Mouse (Mus musculus) embryonic facial prominence, embryonic 11.5 days (tissue): ENCODE measurements around the gene Mag. TPM values are rescaled to one million over a fixed set of nuclear protein-coding genes. Genes with fewer than 3 reads are reported as not detected.

ENCODE experiments used
- ATAC-seq: fragments of 200-750 bp; cut with Nextera tagmentation; replicated peaks from 2 replicates; pipeline ENCODE4 v1.8.0; 2017; ENCODE audit warnings: low read depth; ENCODE audit not compliant: insufficient number of reproducible peaks, low FRiP score, low TSS enrichment
- DNase-seq: peaks from one replicate; pipeline ENCODE4 v3.0.0-alpha.2; 2015; ENCODE audit warnings: low spot score
- H3K27ac ChIP-seq: fragments of 300-500 bp; sonication (generic); replicated peaks from 2 replicates; pipeline ENCODE4 v1.5.1; 2014; ENCODE audit warnings: mild to moderate bottlenecking, low read depth, low read length, control low read depth
- H3K27me3 ChIP-seq: fragments of 300-500 bp; sonication (generic); 2 replicates; pipeline ENCODE4 v1.6.1; 2014; ENCODE audit warnings: mild to moderate bottlenecking, low read length, moderate library complexity, mixed read lengths; ENCODE audit not compliant: control insufficient read depth, insufficient read depth
- H3K36me3 ChIP-seq: fragments of 300-500 bp; sonication (generic); replicated peaks from 2 replicates; pipeline ENCODE4 v1.6.1; 2014; ENCODE audit warnings: low read depth, mild to moderate bottlenecking, low read length, moderate library complexity, mixed read lengths; ENCODE audit not compliant: control insufficient read depth, insufficient read depth
- H3K4me1 ChIP-seq: fragments of 300-500 bp; sonication (generic); 2 replicates; pipeline ENCODE4 v1.6.1; 2014; ENCODE audit warnings: low read length, mixed read lengths; ENCODE audit not compliant: control insufficient read depth, insufficient read depth
- H3K4me2 ChIP-seq: fragments of 300-500 bp; sonication (generic); 2 replicates; pipeline ENCODE4 v1.6.1; 2014; ENCODE audit warnings: low read depth, mild to moderate bottlenecking, control low read depth, low read length, moderate library complexity
- H3K4me3 ChIP-seq: fragments of 300-500 bp; sonication (generic); 2 replicates; pipeline ENCODE4 v1.5.1; 2014; ENCODE audit warnings: low read depth, low read length, control low read depth
- H3K9ac ChIP-seq: fragments of 300-500 bp; sonication (generic); replicated peaks from 2 replicates; pipeline ENCODE4 v1.6.1; 2014; ENCODE audit warnings: mild to moderate bottlenecking, control low read depth, low read length
- H3K9me3 ChIP-seq: fragments of 300-500 bp; sonication (generic); replicated peaks from 2 replicates; pipeline ENCODE4 v1.6.1; 2016; ENCODE audit warnings: mild to moderate bottlenecking, low read length, inconsistent platforms, mixed read lengths; ENCODE audit not compliant: control insufficient read depth
- WGBS: fragments of 180-500 bp; shearing (Covaris S2); extraction: QIAGEN DNeasy Blood & Tissue Kit; methylation state at CpG from one replicate; pipeline ENCODE4 v1.1.7; 2014; 5-methylcytosine and 5-hydroxymethylcytosine counted together
- polyA plus RNA-seq: library from polyadenylated mRNA; unstranded; fragments of >200 nt; fragmentation: Nextera tagmentation; extraction: Ambion mirVana; gene quantifications from 2 replicates; pipeline ENCODE4 v1.2.1, GENCODE M21; 2014

The Mag gene
- 0.17 and 0.42 TPM in 2 replicates for polyA plus RNA-seq

- Histone ChIP-seq H3K9ac (no peak within 1 kb of the TSS), H3K4me2 (no peak within 1 kb of the TSS), H3K4me3 (no peak within 1 kb of the TSS), H3K27me3 (no peaks in the 10 kb centered on the region), H3K9me3 (no peaks in the 10 kb centered on the region), H3K4me1 (no peaks in the 10 kb centered on the region), H3K27ac (no peak within 1 kb of the TSS), H3K36me3 (no peaks in the 10 kb centered on the region)
- ATAC-seq (no peak), DNase-seq (no peak)
- WGBS = 75% methylated on average over 8 of the region's 8 CpGs
Observed at GRCm38 (mm10) chr7:30914732-30915131, at the start of gene Mag. Gene Mag (minus strand): TSS chr7:30914873.

DNA sequence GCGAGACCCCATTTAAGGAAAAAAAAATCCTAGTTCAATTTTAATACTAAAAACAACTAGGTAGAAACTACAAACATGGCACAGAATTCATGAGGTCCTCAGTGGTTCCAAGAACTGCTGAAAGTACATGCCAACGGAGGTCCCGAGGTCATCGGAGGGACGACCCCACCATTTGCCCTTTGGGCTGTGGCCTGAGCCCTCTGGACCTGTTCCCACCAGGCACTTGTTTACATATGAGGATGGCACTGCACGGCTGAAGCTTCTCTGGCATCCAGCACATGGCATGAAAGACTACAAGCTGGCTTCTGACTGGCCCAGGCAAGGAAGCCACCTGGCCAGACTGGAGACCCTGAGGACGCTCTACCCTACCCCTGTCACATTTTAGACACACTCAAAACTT lies 49.7 kb upstream of the Mag start:
- Histone ChIP-seq H3K36me3 (no peaks in the 10 kb centered on the region), H3K9me3 (no peaks in the 10 kb centered on the region), H3K4me1 (no peaks in the 10 kb centered on the region), H3K9ac (no peak overlapping the region), H3K27me3 (no peaks in the 10 kb centered on the region), H3K4me2 (no peak overlapping the region), H3K27ac (no peak overlapping the region), H3K4me3 (no peak overlapping the region)
- DNase-seq = no peak
- no peak for ATAC-seq
- 84% methylated on average over 7 of the region's 7 CpGs for WGBS

- H3K4me3 ChIP-seq = no peak overlapping the region
- DNase-seq = no peak
- no peaks in the 10 kb centered on the region for H3K27me3 ChIP-seq
- ATAC-seq = no peak
- H3K27ac ChIP-seq = no peak overlapping the region
- no peak overlapping the region for H3K9ac ChIP-seq
- no peaks in the 10 kb centered on the region for H3K9me3 ChIP-seq
- 88% methylated on average over 5 of the region's 5 CpGs for WGBS
- H3K36me3 ChIP-seq = no peaks in the 10 kb centered on the region; the same call in 1 of the 2 replicates
- no peak overlapping the region for H3K4me2 ChIP-seq
- no peaks in the 10 kb centered on the region for H3K4me1 ChIP-seq
Observed at GRCm38 (mm10) chr7:30962862-30963261, 48.2 kb upstream of the Mag start.

- Histone ChIP-seq H3K36me3 (no peaks in the 10 kb centered on the region; the same call in none of the 2 replicates), H3K9me3 (no peaks in the 10 kb centered on the region), H3K27ac (no peak overlapping the region), H3K4me2 (no peak overlapping the region), H3K4me3 (no peak overlapping the region), H3K4me1 (no peaks in the 10 kb centered on the region), H3K9ac (no peak overlapping the region), H3K27me3 (no peaks in the 10 kb centered on the region)
- WGBS = 80% methylated on average over 6 of the region's 6 CpGs
- no peak for DNase-seq
- ATAC-seq = no peak
Observed at GRCm38 (mm10) chr7:30959786-30960349, 45.2 kb upstream of the Mag start.

- no peak overlapping the region for H3K9ac ChIP-seq
- H3K27me3 ChIP-seq = no peaks in the 10 kb centered on the region
- no peak overlapping the region for H3K27ac ChIP-seq
- peaks cover 2% of the 10 kb centered on the region for H3K36me3 ChIP-seq
- H3K4me2 ChIP-seq = no peak overlapping the region
- H3K4me1 ChIP-seq = no peaks in the 10 kb centered on the region
- no peak overlapping the region for H3K4me3 ChIP-seq
- no peaks in the 10 kb centered on the region for H3K9me3 ChIP-seq
- ATAC-seq = no peak
- DNase-seq = no peak
- 96% methylated on average over 9 of the region's 9 CpGs for WGBS
Observed at GRCm38 (mm10) chr7:30958866-30959487, 44.3 kb upstream of the Mag start.

GRCm38 (mm10) chr7:30958109-30958865 lies 43.6 kb upstream of the Mag start:
- Histone ChIP-seq H3K4me2 (peak overlapping the region; percentile 54), H3K36me3 (peaks cover 7% of the 10 kb centered on the region), H3K27ac (peak overlapping the region; percentile 97; the same call in 1 of the 2 replicates), H3K4me1 (no peaks in the 10 kb centered on the region), H3K9ac (peak overlapping the region; percentile 99), H3K4me3 (peak overlapping the region; percentile 97), H3K27me3 (no peaks in the 10 kb centered on the region), H3K9me3 (no peaks in the 10 kb centered on the region)
- 72% methylated on average over 28 of the region's 28 CpGs for WGBS
- DNase-seq (no peak), ATAC-seq (no peak)

DNA sequence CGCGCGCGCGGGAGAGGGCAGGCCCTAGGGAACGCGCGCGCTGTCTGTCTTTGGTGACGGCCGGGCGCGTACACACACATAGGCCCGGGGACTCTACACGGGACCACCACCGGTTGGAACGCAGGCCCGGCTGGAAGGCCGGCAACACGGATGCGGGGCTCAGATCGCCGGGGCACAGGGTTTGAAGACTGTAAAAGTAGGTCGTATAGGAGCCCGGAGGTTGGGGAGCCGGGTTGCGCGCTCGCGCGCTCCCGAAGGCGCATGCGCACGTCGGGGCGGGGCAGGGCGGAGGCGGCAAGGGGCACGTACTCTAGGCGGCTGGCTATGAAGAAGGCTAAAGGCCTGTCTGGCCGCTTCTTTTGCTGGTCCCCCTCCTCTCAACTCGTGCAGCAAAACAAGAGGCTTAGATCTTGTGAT lies 42.7 kb upstream of the Mag start:
- Histone ChIP-seq H3K9me3 (no peaks in the 10 kb centered on the region), H3K4me2 (peak overlapping the region; percentile 54), H3K4me1 (no peaks in the 10 kb centered on the region), H3K4me3 (peak overlapping the region; percentile 97), H3K27me3 (no peaks in the 10 kb centered on the region), H3K9ac (peak overlapping the region; percentile 99), H3K27ac (peak overlapping the region; percentile 97), H3K36me3 (peaks cover 9% of the 10 kb centered on the region)
- under 1% methylated on average over 43 of the region's 43 CpGs for WGBS
- DNase-seq (peak; percentile 86), ATAC-seq (peak; percentile 58; the same call in 1 of the 2 replicates)
